Mouse (Mus musculus) gastrocnemius, postnatal 25 days (tissue): ENCODE measurements around the gene Amdhd1. TPM values are rescaled to one million over a fixed set of nuclear protein-coding genes. Genes with fewer than 3 reads are reported as not detected.
A peak's percentile ranks its signal among the peaks of the same experiment; 100 is the strongest.

Experiments used
- DNase-seq: peaks from one replicate; pipeline ENCODE4 v3.0.0; 2022
- total RNA-seq, 2 experiments: library from RNA; stranded (reverse); gene quantifications; 1 replicate in 1 of 2; 2 replicates in 1 of 2; pipeline ENCODE4 v1.2.3; 2021

Gene Amdhd1
- total RNA-seq, 2 experiments from 2014 or later, result not detected

DNA sequence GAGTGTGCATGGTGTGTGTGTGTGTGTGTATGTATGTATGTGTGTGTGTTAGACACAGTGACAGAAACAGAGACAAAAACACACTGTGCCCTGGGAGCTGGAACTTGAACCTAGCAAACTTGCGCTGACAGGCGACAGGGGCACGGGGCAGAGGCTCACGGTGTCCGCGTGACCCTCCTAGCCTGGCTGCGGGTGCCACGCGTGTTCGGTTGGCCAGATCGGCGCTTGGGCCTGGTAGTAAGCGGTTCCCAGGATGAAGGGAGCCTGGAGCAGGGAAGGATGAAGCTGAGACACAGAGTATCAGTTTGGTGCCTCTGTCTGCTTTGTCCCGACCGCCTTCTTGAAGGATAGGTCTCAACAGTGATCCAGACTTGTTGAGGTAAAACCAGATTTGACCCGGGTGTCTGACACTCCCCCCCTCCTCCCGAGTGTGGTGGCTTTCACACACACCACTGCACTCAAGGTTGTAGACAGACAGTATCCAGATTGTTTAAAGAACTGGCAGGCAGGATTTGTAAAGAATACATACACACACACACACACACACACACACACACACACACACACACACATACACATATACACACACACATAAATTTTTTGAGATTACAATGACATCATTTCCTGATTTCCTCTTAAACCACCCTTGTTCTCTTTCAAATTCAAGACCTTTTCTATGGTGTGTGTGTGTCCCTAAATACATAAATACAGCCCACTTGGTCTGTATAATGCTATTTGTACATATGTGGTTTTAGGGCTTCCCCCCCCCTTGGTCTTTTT is 788 bp upstream of the Amdhd1 start, which contains the start of gene Ccdc38:
TSS of gene Ccdc38 (plus strand) at position 202 of the 780 bp plus-strand sequence.
- DNase-seq, result no peak

GRCm38 (mm10) chr10:93538818-93539217 is 1.0 kb downstream of the Amdhd1 start:
- DNase-seq, result no peak

DNA sequence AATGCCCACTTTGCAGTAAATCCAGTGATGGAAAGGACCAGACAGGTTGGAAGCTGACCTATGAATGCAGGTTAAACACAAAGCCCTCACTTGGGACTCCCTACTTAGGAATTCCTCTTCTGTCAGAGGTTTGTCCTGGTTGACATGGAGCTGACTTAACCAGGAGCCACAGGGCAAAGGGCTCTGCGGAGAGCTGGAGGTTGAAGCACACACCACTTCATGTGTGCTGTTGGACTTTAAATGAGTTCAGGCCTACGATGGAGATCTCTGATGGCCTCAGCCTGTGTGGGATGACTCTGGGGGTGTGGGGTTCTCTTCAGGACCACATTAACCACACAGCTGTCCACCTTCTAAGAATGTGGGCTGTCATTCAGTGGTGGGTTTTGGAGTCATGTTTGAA is 1.5 kb downstream of the Amdhd1 start:
- DNase-seq, result no peak

DNA sequence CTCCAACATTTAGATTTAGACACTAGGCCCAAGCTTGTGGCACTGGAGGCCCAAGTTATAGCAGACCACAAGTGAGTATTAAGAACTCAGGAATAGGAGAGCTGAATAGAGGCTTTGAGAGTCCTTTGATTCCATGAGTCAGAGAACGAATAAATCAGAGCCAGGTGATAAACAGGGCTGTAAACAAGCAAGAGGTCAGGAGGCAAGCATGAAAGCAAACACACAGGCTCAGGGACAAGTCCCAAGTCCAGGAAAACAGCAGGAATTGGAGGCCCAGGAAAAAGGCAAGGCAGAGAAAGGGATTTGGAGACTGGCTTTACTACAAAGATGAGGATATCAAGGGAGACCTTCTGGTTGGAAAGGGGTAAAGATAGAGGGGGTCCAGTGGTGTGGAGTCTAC is 14.5 kb downstream of the Amdhd1 start:
- no peak for DNase-seq

GRCm38 (mm10) chr10:93520994-93521393 is 18.8 kb downstream of the Amdhd1 start:
- DNase-seq, result no peak

DNA sequence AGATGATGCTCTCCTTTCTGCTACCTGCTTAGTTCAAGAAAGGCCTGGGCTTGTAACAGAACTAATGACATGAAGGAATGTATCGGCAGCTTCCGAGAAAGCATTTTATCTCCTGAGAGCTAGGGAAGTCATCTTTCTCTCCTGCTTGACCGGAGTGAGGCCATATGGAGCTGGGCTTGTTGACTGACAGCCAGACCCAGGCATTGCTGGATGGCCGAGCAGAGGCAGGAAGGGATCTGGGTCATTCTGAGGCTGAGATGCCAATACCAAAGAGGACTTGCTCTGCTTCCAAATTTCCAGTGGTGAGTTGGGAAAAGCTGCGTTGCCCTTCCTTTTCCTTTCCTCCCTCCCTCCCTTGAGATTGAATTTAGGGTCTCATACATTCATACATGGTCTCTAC is 20.1 kb downstream of the Amdhd1 start:
- DNase-seq, result no peak

- no peak for DNase-seq
Observed at GRCm38 (mm10) chr10:93519159-93519558, 20.7 kb downstream of the Amdhd1 start.

DNA sequence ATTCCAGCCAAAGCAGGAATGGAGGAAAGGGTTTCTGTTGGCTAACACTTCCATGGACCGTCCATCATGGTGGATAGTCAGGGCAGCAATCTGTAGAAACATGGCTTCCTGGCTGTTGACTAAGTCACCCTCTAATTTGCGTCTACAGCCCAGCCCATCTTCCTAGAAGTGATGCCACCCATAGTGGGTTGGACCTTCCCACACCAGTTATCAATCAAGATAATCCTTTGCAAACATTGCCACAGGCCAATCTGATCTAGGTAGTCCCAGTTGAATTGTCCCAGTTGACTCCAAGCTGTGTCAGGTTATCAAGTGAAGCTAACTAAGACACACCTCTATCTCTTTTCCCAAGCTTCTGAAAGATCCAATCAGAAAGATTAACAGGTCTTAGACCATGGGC is 21.2 kb downstream of the Amdhd1 start:
- no peak for DNase-seq

- no peak for DNase-seq
Observed at GRCm38 (mm10) chr10:93518186-93518585, 21.6 kb downstream of the Amdhd1 start.

DNA sequence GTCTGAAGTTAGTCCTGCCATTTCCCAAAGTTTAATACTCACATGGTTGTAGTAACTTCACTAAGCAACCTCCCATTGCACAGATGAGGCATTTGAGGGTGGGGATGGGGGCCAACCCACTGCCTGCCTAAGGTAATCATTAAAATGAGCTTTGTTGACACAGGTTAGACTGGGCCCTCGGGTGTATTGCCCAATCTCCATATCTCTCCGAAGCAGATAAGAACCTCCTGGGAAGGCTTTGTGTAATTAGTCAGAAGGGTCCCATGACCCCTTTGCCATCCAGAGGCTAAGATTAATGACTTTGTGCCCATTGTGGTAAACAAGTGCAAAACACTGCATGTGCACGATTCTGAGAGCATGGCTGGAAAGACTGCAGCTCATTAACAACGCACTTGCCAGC is 22.1 kb downstream of the Amdhd1 start:
- no peak for DNase-seq

DNA sequence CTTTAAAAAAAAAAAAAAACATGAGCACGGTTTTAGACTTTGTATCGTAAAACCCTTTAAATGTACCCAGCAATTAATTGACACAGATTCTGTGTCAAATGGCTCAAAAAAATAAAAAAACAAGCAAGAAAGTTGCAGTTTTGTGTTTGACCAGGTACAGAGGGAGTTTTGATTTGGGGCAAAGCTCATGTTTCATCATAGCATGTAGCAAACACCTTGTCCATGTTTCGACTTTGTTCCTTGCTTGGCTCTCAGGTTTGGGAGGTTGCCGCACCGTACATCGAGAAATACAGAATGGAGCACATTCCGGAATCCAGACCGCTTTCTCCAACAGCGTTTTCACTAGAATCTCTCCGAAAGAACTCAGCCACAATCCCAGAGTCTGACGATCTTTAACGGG is 23.9 kb downstream of the Amdhd1 start:
- no peak for DNase-seq

GRCm38 (mm10) chr10:93515419-93515818 is 24.4 kb downstream of the Amdhd1 start:
- DNase-seq, result no peak

DNA sequence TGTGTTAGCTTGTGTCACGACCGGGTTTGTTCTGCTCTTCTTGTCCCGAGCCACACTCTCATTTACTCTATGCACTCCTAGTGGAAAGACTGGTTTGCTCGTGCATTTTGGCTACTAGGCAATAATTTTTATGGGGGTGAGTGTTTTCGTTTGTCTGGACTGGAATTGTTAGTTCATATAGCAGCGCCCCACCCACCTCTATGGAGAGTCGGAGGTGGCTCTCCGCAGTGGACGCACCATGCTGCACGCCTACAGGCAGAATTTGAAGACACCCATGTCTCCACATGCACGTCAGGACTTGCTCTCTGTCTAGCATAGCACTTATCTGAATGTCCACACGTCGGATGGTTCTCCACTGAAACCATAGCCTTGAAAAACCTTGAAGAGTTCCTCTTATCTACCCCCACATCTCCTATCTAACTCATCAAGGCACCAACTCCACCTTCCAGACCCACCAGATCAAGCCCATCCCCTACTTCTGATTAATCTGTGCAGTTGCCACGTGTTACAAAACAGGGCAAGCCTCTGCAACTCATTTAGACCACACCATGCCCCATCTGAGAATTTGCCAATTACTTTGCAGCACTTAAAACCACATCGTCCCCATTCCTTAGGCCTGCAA is 30.2 kb downstream of the Amdhd1 start:
- no peak for DNase-seq

GRCm38 (mm10) chr10:93508383-93508970 is 31.4 kb downstream of the Amdhd1 start:
- no peak for DNase-seq

GRCm38 (mm10) chr10:93501346-93501745 is 38.5 kb downstream of the Amdhd1 start:
- DNase-seq, result no peak

GRCm38 (mm10) chr10:93500864-93501263 is 39.0 kb downstream of the Amdhd1 start:
- no peak for DNase-seq

GRCm38 (mm10) chr10:93490451-93490850 is 49.4 kb downstream of the Amdhd1 start:
- no peak for DNase-seq

- DNase-seq, result no peak
Observed at GRCm38 (mm10) chr10:93488828-93489226, 51.0 kb downstream of the Amdhd1 start.

DNA sequence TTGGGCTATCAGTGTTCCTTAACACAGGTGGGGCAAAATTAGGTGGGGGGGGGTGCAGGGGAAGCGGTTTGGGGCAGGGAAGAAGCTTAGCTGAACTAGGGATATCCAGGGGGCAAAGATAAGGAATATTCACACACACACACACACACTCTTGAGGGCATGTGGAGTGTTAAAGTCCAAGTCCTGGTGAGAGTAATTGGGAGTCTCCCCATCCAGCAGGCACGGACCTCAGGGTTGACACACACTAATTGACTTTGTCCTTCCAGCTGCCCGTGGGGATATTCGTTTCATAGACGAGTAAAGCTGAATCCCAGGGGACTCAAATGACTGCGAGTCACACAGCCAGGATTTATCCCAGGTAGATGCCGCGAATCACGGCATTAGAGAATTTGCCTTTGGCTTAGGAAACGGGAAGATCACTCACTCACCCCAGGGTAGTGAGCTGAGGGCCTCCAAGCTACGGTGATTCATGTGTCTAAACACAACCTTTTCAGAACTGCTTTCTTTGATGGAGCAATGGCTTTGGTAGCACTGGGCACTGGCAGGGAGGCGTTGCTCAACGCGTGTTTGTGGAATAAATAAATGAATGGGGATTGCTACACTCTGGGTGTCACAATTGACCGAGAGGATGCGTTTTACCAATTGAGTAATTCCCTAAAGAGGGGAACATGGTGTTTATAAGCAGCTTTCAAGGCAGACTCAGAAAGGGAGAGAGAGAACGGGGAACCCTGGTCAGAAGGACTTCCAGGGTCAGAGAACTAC is 51.6 kb downstream of the Amdhd1 start, which contains the start of gene Hal:
TSS of gene Hal (plus strand) at position 703 of the 762 bp plus-strand sequence.
- DNase-seq, result no peak

DNA sequence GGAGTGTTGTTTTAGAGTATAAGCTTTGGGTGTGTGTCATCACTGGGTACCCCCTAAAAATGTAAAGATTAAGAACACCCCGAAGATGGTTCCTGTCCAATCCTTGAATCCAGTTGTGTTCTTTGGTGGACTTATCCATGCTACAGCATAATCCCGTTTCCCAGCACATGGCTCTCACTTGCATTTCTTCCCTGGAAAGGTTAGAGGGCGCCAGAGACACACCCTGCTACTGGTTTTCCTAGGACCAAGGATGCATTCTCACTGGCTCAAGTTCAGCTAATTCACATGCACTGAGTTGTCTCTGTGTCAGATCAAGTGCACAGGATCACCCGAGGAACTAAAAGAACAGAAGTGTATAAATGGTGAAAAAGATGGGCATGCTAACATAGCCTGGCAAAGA is 53.2 kb downstream of the Amdhd1 start:
- no peak for DNase-seq

DNA sequence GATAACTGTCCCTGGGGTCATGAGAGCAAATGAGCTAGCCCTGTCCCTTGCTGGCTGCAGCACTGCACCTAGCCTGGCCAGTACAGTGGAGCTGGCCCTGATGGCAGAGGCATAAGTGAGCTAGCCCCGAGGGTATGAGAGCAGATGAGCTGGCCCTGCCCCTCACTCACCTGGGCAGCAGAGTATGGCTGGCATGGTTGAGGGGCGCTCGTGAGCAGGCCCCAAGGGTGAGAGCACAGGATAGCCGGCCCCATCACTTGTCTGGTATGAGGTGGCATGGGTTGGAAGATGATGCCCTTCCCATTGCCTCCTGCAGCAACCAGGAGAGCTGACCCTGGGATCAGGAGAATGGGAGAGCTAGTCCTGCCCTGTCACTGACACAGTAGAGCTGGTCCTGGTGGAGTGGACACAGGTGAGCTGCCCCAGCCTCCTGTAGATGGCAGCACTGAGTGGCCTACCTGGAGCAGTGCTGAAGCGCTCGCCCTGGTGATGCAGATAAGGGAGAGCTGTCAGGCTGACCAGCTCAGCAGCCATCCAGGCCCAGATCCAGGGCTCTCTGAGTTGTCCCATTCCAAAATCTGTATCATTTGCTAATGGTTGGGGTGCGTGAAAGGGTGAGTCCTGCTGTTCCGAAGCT is 54.7 kb downstream of the Amdhd1 start:
- DNase-seq, result peak; percentile 11

- DNase-seq, result no peak
Observed at GRCm38 (mm10) chr10:93484511-93484910, 55.3 kb downstream of the Amdhd1 start.
